Mouse (Mus musculus) heart, embryonic 16.5 days (tissue): Measurements from ENCODE around the gene Gnat2. TPM values are rescaled to one million over a fixed set of nuclear protein-coding genes. Genes with fewer than 3 reads are reported as not detected.

ENCODE experiments used
- ATAC-seq: fragments of 200-750 bp; cut with Nextera tagmentation; replicated peaks from 2 replicates; pipeline ENCODE4 v1.8.0; 2017; ENCODE audit warnings: moderate number of reproducible peaks; ENCODE audit not compliant: insufficient read depth, low FRiP score; ENCODE audit errors: extremely low read depth
- H3K27ac ChIP-seq: fragments of 300-500 bp; sonication (generic); 2 replicates; pipeline ENCODE4 v1.5.1; 2014; ENCODE audit warnings: mild to moderate bottlenecking, low read length, control low read depth, moderate library complexity
- H3K27me3 ChIP-seq: fragments of 300-500 bp; sonication (generic); 2 replicates; pipeline ENCODE4 v1.6.1; 2014; ENCODE audit warnings: low read length, mixed read lengths; ENCODE audit not compliant: control insufficient read depth, insufficient read depth
- H3K36me3 ChIP-seq: fragments of 300-500 bp; sonication (generic); 2 replicates; pipeline ENCODE4 v1.6.1; 2014; ENCODE audit not compliant: control insufficient read depth, insufficient read depth
- H3K4me1 ChIP-seq: fragments of 300-500 bp; sonication (generic); 2 replicates; pipeline ENCODE4 v1.6.1; 2014; ENCODE audit warnings: low read length, mixed read lengths; ENCODE audit not compliant: control insufficient read depth, insufficient read depth
- H3K4me2 ChIP-seq: fragments of 300-500 bp; sonication (generic); 2 replicates; pipeline ENCODE4 v1.6.1; 2014; ENCODE audit warnings: low read depth, mild to moderate bottlenecking, control low read depth, low read length
- H3K4me3 ChIP-seq: fragments of 300-500 bp; sonication (generic); 2 replicates; pipeline ENCODE4 v1.5.1; 2014; ENCODE audit warnings: mild to moderate bottlenecking, control low read depth, low read length
- H3K9ac ChIP-seq: fragments of 300-500 bp; sonication (generic); 2 replicates; pipeline ENCODE4 v1.6.1; 2014; ENCODE audit warnings: low read length, control low read depth
- H3K9me3 ChIP-seq: fragments of 300-500 bp; sonication (generic); replicated peaks from 2 replicates; pipeline ENCODE4 v1.6.1; 2016; ENCODE audit warnings: low read length; ENCODE audit not compliant: control insufficient read depth
- WGBS: fragments of 180-500 bp; shearing (Covaris S2); extraction: QIAGEN DNeasy Blood & Tissue Kit; methylation state at CpG from one replicate; pipeline ENCODE4 v1.1.7; 2014; 5-methylcytosine and 5-hydroxymethylcytosine counted together
- polyA plus RNA-seq: library from polyadenylated mRNA; unstranded; fragments of >200 nt; fragmentation: Nextera tagmentation; extraction: Ambion mirVana; gene quantifications from 2 replicates; pipeline ENCODE4 v1.2.1, GENCODE M21; 2015

Gene Gnat2
- polyA plus RNA-seq, 1 experiment from 2014 or later = 0.71 TPM

DNA sequence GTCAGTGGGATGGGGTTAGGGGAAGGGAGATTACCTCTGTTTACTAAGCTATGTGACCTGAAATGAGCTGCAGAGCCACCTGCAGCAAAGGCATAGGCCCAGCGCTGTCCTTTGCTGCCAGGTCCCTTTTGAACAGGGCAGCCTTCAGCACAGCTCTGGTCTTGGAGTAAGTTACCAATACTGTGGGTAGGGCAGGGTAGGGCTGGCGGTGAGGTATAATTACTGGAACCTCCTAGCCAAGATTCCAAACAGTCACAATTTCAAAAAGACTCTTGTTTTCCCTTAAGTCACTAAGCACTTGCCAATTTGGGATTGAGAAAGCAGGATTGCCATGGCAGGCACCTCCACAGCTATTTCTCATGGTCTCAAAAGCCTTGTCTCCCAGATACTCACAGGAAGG, 2.0 kb upstream of the Gnat2 start:
- ATAC-seq = no peak
- Histone ChIP-seq H3K9ac (no peak overlapping the region), H3K4me1 (peaks cover 21% of the 10 kb centered on the region), H3K27me3 (no peaks in the 10 kb centered on the region), H3K36me3 (no peaks in the 10 kb centered on the region), H3K9me3 (no peaks in the 10 kb centered on the region), H3K4me2 (no peak overlapping the region), H3K27ac (no peak overlapping the region), H3K4me3 (no peak overlapping the region)
- 89% methylated on average over 2 of the region's 2 CpGs for WGBS

DNA sequence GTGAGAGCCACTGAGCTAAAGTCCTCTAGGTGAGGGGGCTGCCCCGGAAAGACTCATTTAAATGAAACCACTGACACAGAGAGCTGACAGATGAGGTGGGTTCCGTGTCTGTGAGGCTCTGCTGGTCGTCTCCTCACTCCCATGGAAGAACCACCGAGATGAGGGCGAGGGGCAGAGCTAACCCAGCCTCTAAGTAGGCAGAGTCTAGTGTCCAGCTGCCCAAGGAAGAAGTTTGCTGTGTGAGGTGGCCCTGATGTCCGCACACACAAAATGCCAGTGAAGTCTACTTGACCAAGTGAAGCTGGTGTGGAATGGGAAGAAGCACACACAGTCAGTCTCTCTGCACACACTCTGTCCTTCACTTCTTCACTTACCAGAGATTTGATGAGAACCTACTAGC, 559 bp upstream of the Gnat2 start:
- no peak overlapping the region for H3K4me3 ChIP-seq
- H3K4me2 ChIP-seq = no peak overlapping the region
- H3K4me1 ChIP-seq = peaks cover 13% of the 10 kb centered on the region
- WGBS = 72% methylated on average over 6 of the region's 6 CpGs
- no peak overlapping the region for H3K9ac ChIP-seq
- no peak overlapping the region for H3K27ac ChIP-seq
- no peak for ATAC-seq
- no peaks in the 10 kb centered on the region for H3K9me3 ChIP-seq
- no peaks in the 10 kb centered on the region for H3K36me3 ChIP-seq
- no peaks in the 10 kb centered on the region for H3K27me3 ChIP-seq

DNA sequence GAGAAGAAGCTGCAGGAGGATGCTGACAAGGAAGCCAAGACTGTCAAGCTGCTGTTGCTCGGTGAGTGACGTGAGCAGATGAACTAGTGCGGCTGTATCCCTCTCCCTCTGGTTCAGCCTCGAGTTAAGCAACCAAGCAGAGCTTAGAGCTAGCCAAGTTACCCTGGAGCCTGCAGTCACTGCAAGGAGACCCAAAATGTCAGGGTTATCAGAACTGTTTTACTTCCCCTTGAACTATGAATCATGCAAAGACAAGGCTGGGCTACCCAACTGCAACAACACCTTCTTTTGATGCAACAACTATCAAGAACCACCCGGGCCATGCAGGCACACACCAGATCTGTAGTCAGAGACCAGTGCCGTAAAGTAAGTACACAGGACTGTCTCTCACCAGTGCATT, 717 bp downstream of the Gnat2 start:
- no peaks in the 10 kb centered on the region for H3K9me3 ChIP-seq
- peaks cover 9% of the 10 kb centered on the region; the same call in 1 of the 2 replicates for H3K4me1 ChIP-seq
- WGBS = 59% methylated on average over 6 of the region's 6 CpGs
- H3K36me3 ChIP-seq = no peaks in the 10 kb centered on the region
- H3K4me3 ChIP-seq = no peak overlapping the region
- H3K9ac ChIP-seq = no peak overlapping the region
- H3K27me3 ChIP-seq = no peaks in the 10 kb centered on the region
- no peak overlapping the region for H3K4me2 ChIP-seq
- H3K27ac ChIP-seq = no peak overlapping the region
- ATAC-seq = no peak

DNA sequence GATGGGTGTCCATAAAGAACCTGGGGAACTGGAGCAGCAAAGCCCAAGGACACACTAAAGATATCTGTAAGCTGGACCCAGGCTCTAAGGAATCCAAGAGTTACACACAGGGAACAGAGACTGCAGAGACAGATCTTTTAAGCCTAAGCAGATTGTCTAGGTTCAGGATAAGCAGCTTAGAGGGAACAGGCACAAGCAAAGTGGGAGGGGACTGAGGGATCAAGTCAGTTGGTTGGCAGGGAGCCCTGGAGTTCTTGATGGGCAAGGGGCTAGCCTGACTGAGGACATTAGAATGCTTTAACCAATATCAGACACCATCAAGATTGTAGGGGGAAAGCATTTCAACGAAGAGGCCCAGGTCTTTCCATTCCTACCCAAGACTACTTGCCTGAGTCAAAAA, 1.6 kb downstream of the Gnat2 start:
- H3K9ac ChIP-seq = no peak overlapping the region
- H3K4me1 ChIP-seq = peaks cover 5% of the 10 kb centered on the region; the same call in 1 of the 2 replicates
- no peak overlapping the region for H3K4me3 ChIP-seq

DNA sequence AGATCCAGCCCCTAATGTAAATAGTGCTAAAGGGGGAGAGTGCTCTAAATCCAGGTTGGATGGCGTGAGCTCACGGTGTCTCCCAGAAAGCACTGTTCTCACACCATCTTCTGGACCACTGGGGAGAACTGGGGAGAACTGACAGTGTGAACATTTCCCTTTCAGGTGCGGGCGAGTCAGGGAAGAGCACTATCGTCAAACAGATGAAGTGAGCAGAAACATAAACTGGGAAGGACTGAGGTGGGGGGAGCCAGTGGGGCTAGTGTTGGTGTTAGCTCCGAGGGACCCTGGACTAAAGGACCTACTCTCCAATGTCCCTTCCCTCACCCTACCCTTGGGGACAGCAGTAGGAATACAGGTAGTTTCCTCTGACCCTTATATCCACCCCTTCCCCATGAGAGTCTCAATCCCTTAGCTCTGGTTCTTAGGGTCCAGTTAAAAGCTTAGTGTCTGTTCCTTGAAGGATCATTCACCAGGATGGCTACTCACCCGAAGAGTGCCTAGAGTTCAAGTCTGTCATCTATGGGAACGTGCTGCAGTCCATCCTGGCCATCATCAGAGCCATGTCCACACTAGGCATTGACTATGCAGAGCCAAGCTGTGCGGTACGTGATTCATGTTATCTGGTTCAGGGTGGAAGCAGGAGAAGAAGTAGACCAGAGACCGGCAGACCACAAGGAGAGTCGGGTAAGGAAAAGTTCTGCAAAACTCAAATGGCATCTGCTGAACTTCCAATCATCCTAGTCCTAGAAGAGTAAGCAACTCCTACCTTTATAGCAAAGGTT, 2.6 kb downstream of the Gnat2 start:
- Histone ChIP-seq H3K27me3 (no peaks in the 10 kb centered on the region), H3K4me2 (no peak overlapping the region), H3K9me3 (no peaks in the 10 kb centered on the region), H3K4me3 (no peak overlapping the region), H3K27ac (no peak overlapping the region), H3K4me1 (peaks cover 2% of the 10 kb centered on the region; the same call in 1 of the 2 replicates), H3K36me3 (no peaks in the 10 kb centered on the region), H3K9ac (no peak overlapping the region)
- ATAC-seq = no peak
- 92% methylated on average over 12 of the region's 12 CpGs for WGBS

More for the DNA sequence above, 1.6 kb downstream of the Gnat2 start:
- Histone ChIP-seq H3K36me3 (no peaks in the 10 kb centered on the region), H3K27me3 (no peaks in the 10 kb centered on the region), H3K4me2 (no peak overlapping the region), H3K9me3 (no peaks in the 10 kb centered on the region), H3K27ac (no peak overlapping the region)
- no peak for ATAC-seq
- WGBS = 41% methylated on average over 1 of the region's 1 CpGs

DNA sequence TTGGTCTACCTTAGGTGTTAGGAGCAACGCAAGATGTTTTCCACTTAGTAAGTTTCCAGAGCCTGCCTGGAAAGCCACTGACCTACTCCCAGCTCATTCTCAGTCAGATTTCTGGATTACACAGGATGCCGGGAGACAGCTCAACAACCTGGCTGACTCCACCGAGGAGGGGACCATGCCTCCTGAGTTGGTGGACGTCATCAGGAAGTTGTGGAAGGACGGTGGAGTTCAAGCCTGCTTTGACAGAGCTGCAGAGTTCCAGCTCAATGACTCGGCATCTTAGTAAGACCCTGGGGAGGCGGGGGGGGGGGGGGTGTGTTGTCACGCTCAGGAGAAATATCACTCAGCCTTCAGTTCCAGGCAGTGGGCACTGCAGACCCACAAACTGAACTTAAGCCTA, 3.6 kb downstream of the Gnat2 start:
- Histone ChIP-seq H3K27ac (no peak overlapping the region), H3K4me2 (no peak overlapping the region)
- no peak for ATAC-seq

DNA sequence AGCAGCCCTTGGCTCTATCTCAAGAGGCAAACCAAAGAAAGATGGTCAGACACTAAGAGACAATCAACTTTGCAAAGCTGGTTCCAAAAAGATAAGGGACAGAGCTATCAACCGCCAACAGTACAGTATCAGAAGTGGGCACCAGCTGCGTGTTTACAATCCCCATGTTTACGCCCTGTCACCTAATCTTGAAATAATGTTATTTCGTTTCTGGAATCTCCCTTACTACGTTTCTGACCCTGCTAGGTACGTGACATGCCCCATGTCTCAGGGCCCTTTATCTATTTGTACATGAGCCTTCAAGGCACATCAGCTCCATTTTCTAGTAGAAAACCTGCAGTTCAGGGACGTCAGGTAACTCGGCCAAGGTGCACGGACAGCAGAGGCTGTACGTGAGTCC, 4.1 kb downstream of the Gnat2 start:
- Histone ChIP-seq H3K27ac (no peak overlapping the region), H3K4me2 (no peak overlapping the region), H3K4me3 (no peak overlapping the region), H3K9ac (no peak overlapping the region), H3K4me1 (no peaks in the 10 kb centered on the region), H3K27me3 (no peaks in the 10 kb centered on the region), H3K9me3 (no peaks in the 10 kb centered on the region), H3K36me3 (no peaks in the 10 kb centered on the region)
- 61% methylated on average over 10 of the region's 10 CpGs for WGBS
- ATAC-seq = no peak

More for the DNA sequence above, 3.6 kb downstream of the Gnat2 start:
- no peaks in the 10 kb centered on the region for H3K27me3 ChIP-seq
- no peaks in the 10 kb centered on the region for H3K4me1 ChIP-seq
- H3K4me3 ChIP-seq = no peak overlapping the region
- no peaks in the 10 kb centered on the region for H3K36me3 ChIP-seq
- H3K9ac ChIP-seq = no peak overlapping the region
- WGBS = 37% methylated on average over 8 of the region's 8 CpGs
- H3K9me3 ChIP-seq = no peaks in the 10 kb centered on the region

DNA sequence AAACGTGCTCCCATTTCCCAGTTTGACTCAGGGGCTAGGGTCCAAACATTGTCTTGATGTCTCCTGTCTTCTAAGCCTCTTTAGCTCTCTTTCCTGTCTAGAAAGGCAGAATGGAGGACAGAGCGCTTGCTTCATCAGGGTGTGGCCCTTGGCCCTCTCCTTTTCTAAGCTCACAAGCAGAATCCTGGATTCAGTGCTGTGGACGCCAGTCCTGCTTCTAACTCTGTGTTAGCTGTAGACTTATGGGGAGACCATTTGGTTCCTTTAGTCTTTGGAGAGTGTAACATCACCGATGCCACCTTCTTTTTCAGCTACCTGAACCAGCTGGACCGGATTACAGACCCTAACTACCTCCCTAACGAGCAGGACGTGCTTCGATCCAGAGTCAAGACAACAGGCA, 5.1 kb downstream of the Gnat2 start:
- no peak for ATAC-seq
- Histone ChIP-seq H3K27me3 (no peaks in the 10 kb centered on the region), H3K4me2 (no peak overlapping the region), H3K27ac (no peak overlapping the region), H3K4me3 (no peak overlapping the region), H3K9ac (no peak overlapping the region), H3K36me3 (no peaks in the 10 kb centered on the region), H3K9me3 (no peaks in the 10 kb centered on the region), H3K4me1 (no peaks in the 10 kb centered on the region)
- WGBS = 85% methylated on average over 8 of the region's 8 CpGs

DNA sequence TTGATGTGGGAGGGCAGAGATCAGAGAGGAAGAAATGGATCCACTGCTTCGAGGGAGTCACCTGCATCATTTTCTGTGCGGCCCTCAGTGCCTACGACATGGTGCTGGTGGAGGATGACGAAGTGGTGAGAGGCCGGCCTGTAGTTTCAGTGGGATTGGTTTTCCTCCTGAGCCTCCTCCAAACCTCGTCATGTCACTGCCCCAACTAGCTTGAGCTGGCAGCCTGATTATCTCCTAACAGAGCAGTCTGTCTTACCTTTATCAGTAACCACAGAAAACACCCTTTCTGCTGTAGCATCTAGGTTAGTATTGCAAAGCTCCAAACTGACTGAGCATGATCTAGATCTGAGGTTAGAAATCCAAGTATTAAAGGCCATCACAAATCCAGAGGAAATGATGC, 5.7 kb downstream of the Gnat2 start:
- H3K4me2 ChIP-seq = no peak overlapping the region
- 58% methylated on average over 6 of the region's 6 CpGs for WGBS
- no peaks in the 10 kb centered on the region for H3K4me1 ChIP-seq

More for the DNA sequence above, 5.7 kb downstream of the Gnat2 start:
- Histone ChIP-seq H3K27me3 (no peaks in the 10 kb centered on the region), H3K9me3 (no peaks in the 10 kb centered on the region), H3K4me3 (no peak overlapping the region), H3K9ac (no peak overlapping the region), H3K36me3 (no peaks in the 10 kb centered on the region), H3K27ac (no peak overlapping the region)
- no peak for ATAC-seq
